Mouse (Mus musculus) thymus, adult 2 months (tissue): ENCODE measurements around the gene Nacc2. TPM values are rescaled to one million over a fixed set of nuclear protein-coding genes. Genes with fewer than 3 reads are reported as not detected.
A peak's percentile ranks its signal among the peaks of the same experiment; 100 is the strongest.

Experiments used
- DNase-seq: peaks from one replicate; pipeline ENCODE4 v3.0.0; 2021
- H3K27ac ChIP-seq: fragments of 200-500 bp; 2 replicates; pipeline ENCODE4 v1.5.1; 2012; ENCODE audit warnings: low read length, control low read depth; ENCODE audit not compliant: control insufficient read depth, insufficient read depth
- H3K27me3 ChIP-seq: fragments of 200-500 bp; 2 replicates; pipeline ENCODE4 v1.6.1; 2012; ENCODE audit warnings: mild to moderate bottlenecking, low read length, moderate library complexity, mixed read lengths; ENCODE audit not compliant: control insufficient read depth, insufficient read depth
- H3K36me3 ChIP-seq: fragments of 200-500 bp; 2 replicates; pipeline ENCODE4 v1.6.1; 2012; ENCODE audit warnings: mild to moderate bottlenecking, low read length, moderate library complexity; ENCODE audit not compliant: control insufficient read depth, insufficient read depth
- H3K4me1 ChIP-seq: fragments of 200-500 bp; replicated peaks from 2 replicates; pipeline ENCODE4 v1.6.1; 2012; ENCODE audit warnings: low read length; ENCODE audit not compliant: control insufficient read depth, insufficient read depth
- H3K4me3 ChIP-seq: fragments of 200-500 bp; 2 replicates; pipeline ENCODE4 v1.5.1; 2012; ENCODE audit warnings: mild to moderate bottlenecking, low read length, control low read depth, moderate library complexity; ENCODE audit not compliant: control insufficient read depth, insufficient read depth
- CTCF ChIP-seq: fragments of 200-500 bp; IDR thresholded peaks from 2 replicates; pipeline ENCODE4 v1.5.1; 2012; ENCODE audit warnings: mild to moderate bottlenecking, control low read depth, low read length, moderate library complexity, borderline replicate concordance; ENCODE audit not compliant: control insufficient read depth, poor library complexity, insufficient read depth; ENCODE audit errors: extremely low read depth
- POLR2A ChIP-seq: fragments of 200-500 bp; IDR thresholded peaks from 2 replicates; pipeline ENCODE4 v1.6.1; 2012; ENCODE audit warnings: mild to moderate bottlenecking, low read length, control low read depth, moderate library complexity; ENCODE audit not compliant: control insufficient read depth, poor library complexity, insufficient read depth; ENCODE audit errors: extremely low read depth
- WGBS: fragments of 180-500 bp; shearing (Covaris S2); methylation state at CpG from one replicate; pipeline ENCODE4 v1.1.7; 2018; 5-methylcytosine and 5-hydroxymethylcytosine counted together
- polyA plus RNA-seq: library from polyadenylated mRNA; depleted of rRNA; stranded (reverse); fragments of >200 nt; gene quantifications from 2 replicates; pipeline ENCODE4 v1.2.3, GENCODE M21; 2012

Gene Nacc2
- polyA plus RNA-seq, 1 experiment = 12.6 TPM

- Histone ChIP-seq H3K4me1 (0 out of 2 replicates have a peak, but pooled peaks cover 7% of the 10 kb centered on the region), H3K36me3 (no peaks in the 10 kb centered on the region), H3K27ac (no peak overlapping the region), H3K4me3 (no peak overlapping the region), H3K27me3 (no peaks in the 10 kb centered on the region)
- 96% methylated on average over 2 of the region's 2 CpGs for WGBS
- DNase-seq = no peak
- no peak for TF ChIP-seq POLR2A
- TF ChIP-seq CTCF = no peak
Measured at GRCm38 (mm10) chr2:26129346-26129745, 6.3 kb upstream of the Nacc2 start.

- TF ChIP-seq POLR2A (no peak), CTCF (no peak)
- peak; percentile 11 for DNase-seq
- H3K4me3 ChIP-seq = peak overlapping the region; percentile 24
- H3K36me3 ChIP-seq = no peaks in the 10 kb centered on the region
- H3K27me3 ChIP-seq = no peaks in the 10 kb centered on the region; the same call in 1 of the 2 replicates
- H3K4me1 ChIP-seq = no peaks in the 10 kb centered on the region; the same call in 1 of the 2 replicates
- 4% methylated on average over 97 of the region's 109 CpGs for WGBS
- H3K27ac ChIP-seq = no peak overlapping the region
Measured at GRCm38 (mm10) chr2:26122171-26123078, 595 bp downstream of the Nacc2 start.

- 0 out of 2 replicates have a peak overlapping the region, but pooled peaks have one; percentile 18 for H3K4me3 ChIP-seq
- DNase-seq = no peak
- H3K36me3 ChIP-seq = no peaks in the 10 kb centered on the region
- H3K27ac ChIP-seq = no peak overlapping the region
- no peaks in the 10 kb centered on the region; the same call in 1 of the 2 replicates for H3K27me3 ChIP-seq
- TF ChIP-seq CTCF (no peak), POLR2A (no peak)
- WGBS = 79% methylated on average over 17 of the region's 17 CpGs
- no peaks in the 10 kb centered on the region; the same call in 1 of the 2 replicates for H3K4me1 ChIP-seq
Measured at GRCm38 (mm10) chr2:26121541-26122083, 1.4 kb downstream of the Nacc2 start.

- Histone ChIP-seq H3K4me3 (no peak overlapping the region), H3K27ac (no peak overlapping the region), H3K36me3 (no peaks in the 10 kb centered on the region), H3K27me3 (no peaks in the 10 kb centered on the region; the same call in 1 of the 2 replicates), H3K4me1 (no peaks in the 10 kb centered on the region; the same call in 1 of the 2 replicates)
- TF ChIP-seq CTCF (no peak), POLR2A (no peak)
- DNase-seq = no peak
- WGBS = 46% methylated on average over 2 of the region's 2 CpGs
Measured at GRCm38 (mm10) chr2:26119626-26120025, 3.4 kb downstream of the Nacc2 start.

- 74% methylated on average over 2 of the region's 2 CpGs for WGBS
- DNase-seq = no peak
- no peak overlapping the region for H3K4me3 ChIP-seq
- no peaks in the 10 kb centered on the region for H3K36me3 ChIP-seq
- no peak overlapping the region for H3K27ac ChIP-seq
- no peaks in the 10 kb centered on the region; the same call in 1 of the 2 replicates for H3K27me3 ChIP-seq
- H3K4me1 ChIP-seq = no peaks in the 10 kb centered on the region; the same call in 1 of the 2 replicates
- TF ChIP-seq POLR2A (no peak), CTCF (no peak)
Measured at GRCm38 (mm10) chr2:26119310-26119592, 3.8 kb downstream of the Nacc2 start.

- no peak for TF ChIP-seq POLR2A
- no peak for TF ChIP-seq CTCF
- H3K27me3 ChIP-seq = no peaks in the 10 kb centered on the region; the same call in 1 of the 2 replicates
- no peaks in the 10 kb centered on the region for H3K36me3 ChIP-seq
- no peak for DNase-seq
- 92% methylated on average over 4 of the region's 4 CpGs for WGBS
- H3K27ac ChIP-seq = no peak overlapping the region
- no peak overlapping the region for H3K4me3 ChIP-seq
- no peaks in the 10 kb centered on the region; the same call in 1 of the 2 replicates for H3K4me1 ChIP-seq
Measured at GRCm38 (mm10) chr2:26118584-26119309, 4.3 kb downstream of the Nacc2 start.
